Mouse (Mus musculus) mature B cell (primary cell): ENCODE results near the gene Vps8.

Experiments
- in situ Hi-C: fragments of 300-500 bp; cut with MboI; formaldehyde crosslinking; loops from 2 replicates; pipeline ENCODE4 v1.14.3; 2019

Gene Vps8

GRCm38 (mm10) chr16:21549751-21550150, 126.8 kb downstream of the Vps8 start:
- in situ Hi-C loops = no loop called here

GRCm38 (mm10) chr16:21550453-21550852, 127.5 kb downstream of the Vps8 start:
- in situ Hi-C loops = no loop called here

- in situ Hi-C loops = no loop called here
Observed at GRCm38 (mm10) chr16:21553506-21553905, 130.6 kb downstream of the Vps8 start.

GRCm38 (mm10) chr16:21562625-21563300, 139.8 kb downstream of the Vps8 start:
- in situ Hi-C loops = no loop called here

GRCm38 (mm10) chr16:21563322-21563721, 140.4 kb downstream of the Vps8 start:
- in situ Hi-C loops = no loop called here

- in situ Hi-C loops = no loop called here
Observed at GRCm38 (mm10) chr16:21567093-21567492, 144.2 kb downstream of the Vps8 start.

- in situ Hi-C loops = no loop called here
Observed at GRCm38 (mm10) chr16:21569952-21570351, 147.0 kb downstream of the Vps8 start.

- in situ Hi-C loops = no loop called here
Observed at GRCm38 (mm10) chr16:21570786-21571185, 147.9 kb downstream of the Vps8 start.

- in situ Hi-C loops = no loop called here
Observed at GRCm38 (mm10) chr16:21576000-21576420, 153.1 kb downstream of the Vps8 start.

GRCm38 (mm10) chr16:21589110-21589509, 166.2 kb downstream of the Vps8 start:
- in situ Hi-C loops = no loop called here

GRCm38 (mm10) chr16:21590806-21591205, 167.9 kb downstream of the Vps8 start:
- in situ Hi-C loops = no loop called here

GRCm38 (mm10) chr16:21591511-21591910, 168.6 kb downstream of the Vps8 start:
- in situ Hi-C loops = no loop called here

- in situ Hi-C loops = no loop called here
Observed at GRCm38 (mm10) chr16:21595539-21595938, 172.6 kb downstream of the Vps8 start.

- in situ Hi-C loops = no loop called here
Observed at GRCm38 (mm10) chr16:21604354-21604753, 181.4 kb downstream of the Vps8 start.

- in situ Hi-C loops = no loop called here
Observed at GRCm38 (mm10) chr16:21606249-21607020, 183.5 kb downstream of the Vps8 start.

- in situ Hi-C loops = no loop called here
Observed at GRCm38 (mm10) chr16:21607021-21607650, 184.2 kb downstream of the Vps8 start.

- in situ Hi-C loops = no loop called here
Observed at GRCm38 (mm10) chr16:21607651-21608040, 184.7 kb downstream of the Vps8 start.

- in situ Hi-C loops = no loop called here
Observed at GRCm38 (mm10) chr16:21608176-21608865, 185.4 kb downstream of the Vps8 start.

GRCm38 (mm10) chr16:21610473-21610872, 187.6 kb downstream of the Vps8 start:
- in situ Hi-C loops = no loop called here

GRCm38 (mm10) chr16:21615802-21616201, 192.9 kb downstream of the Vps8 start:
- in situ Hi-C loops = no loop called here

- in situ Hi-C loops = no loop called here
Observed at GRCm38 (mm10) chr16:21620630-21621029, 197.7 kb downstream of the Vps8 start.
